Mouse (Mus musculus) c-Kit-positive CD71-positive TER-119-negative erythroid progenitor cells, embryonic 14.5 days (primary cell): ENCODE data around the gene Flot1.

ENCODE experiments used
- DNase-seq: peaks from one replicate; pipeline ENCODE4 v3.0.0-alpha.2; 2013; ENCODE audit warnings: low read depth

The Flot1 gene

GRCm38 (mm10) chr17:35868961-35869345 lies 45.9 kb downstream of the Flot1 start:
- no peak for DNase-seq

GRCm38 (mm10) chr17:35869346-35870067 lies 46.5 kb downstream of the Flot1 start:
- no peak for DNase-seq

DNA sequence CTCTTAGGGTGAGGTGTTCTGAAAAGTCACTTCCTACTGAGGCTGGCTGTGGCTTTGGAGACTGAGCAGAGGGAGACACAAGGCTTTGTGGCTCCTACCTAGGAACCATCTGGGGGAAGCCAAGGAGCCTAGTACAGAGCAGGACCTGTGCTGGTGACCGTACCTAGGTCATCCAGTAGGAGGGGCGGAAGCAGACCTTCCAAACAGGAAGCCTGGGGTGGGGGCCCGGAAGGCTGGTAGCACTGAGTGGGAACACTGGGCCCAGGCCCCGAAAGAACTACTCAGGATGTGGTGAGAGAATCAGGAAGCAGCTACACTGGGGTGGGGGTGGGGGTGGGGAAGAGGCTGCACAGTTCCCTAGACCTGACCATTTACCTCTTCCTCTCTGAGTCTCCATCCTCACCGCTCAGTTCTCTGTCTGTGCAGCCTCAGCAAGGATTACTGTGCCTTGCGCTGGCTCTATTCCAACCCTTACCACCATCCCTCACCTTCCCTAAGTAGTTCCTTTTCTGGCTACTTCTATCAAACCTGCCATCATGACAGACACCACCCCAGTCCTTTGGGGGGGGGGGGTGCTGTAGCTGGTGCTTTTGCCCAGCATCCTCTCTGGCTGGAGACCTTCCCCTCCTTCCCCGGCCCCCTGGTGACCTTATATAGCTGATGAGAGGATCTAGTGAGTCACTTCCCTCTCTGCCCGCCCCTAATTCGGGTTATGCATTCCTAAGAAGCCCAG lies 47.3 kb downstream of the Flot1 start:
- no peak for DNase-seq

DNA sequence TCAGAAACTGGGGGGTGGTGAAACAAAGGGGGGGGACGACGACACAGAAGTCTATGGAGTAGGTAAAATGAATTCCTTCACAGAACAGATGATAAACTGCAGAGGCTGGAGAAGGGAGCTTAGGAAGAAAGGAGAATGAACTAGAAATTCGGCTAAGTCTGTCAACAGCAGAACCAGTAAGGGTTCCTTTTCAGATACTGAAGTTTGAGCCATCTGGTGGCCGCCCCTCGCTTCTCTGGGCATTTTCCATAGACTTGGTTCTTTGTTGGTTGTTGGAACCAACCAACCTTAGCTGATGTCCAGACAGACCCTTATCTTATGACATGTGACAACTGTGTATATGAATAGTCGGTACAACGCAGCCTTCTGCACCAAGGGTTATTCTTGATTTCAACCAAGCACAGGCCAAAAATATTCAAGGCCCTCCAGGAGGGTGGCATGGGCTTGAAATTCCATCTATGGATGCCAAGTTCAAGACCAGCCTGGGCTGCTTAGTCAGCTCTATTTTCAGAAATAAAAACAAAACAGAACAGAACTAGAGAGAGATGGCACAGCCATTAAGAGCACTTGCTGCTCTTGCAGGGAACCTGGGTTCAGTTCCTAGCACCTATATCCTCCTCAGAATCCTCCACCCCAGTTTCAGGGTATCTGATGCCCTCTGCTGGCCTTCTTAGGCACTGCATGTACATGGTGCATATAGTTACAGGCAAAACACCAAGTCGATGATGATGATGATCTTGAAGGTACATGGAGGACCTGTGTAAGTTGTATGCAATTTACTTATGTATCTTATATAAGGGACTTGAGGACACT lies 48.1 kb downstream of the Flot1 start:
- DNase-seq = peak; percentile 34

DNA sequence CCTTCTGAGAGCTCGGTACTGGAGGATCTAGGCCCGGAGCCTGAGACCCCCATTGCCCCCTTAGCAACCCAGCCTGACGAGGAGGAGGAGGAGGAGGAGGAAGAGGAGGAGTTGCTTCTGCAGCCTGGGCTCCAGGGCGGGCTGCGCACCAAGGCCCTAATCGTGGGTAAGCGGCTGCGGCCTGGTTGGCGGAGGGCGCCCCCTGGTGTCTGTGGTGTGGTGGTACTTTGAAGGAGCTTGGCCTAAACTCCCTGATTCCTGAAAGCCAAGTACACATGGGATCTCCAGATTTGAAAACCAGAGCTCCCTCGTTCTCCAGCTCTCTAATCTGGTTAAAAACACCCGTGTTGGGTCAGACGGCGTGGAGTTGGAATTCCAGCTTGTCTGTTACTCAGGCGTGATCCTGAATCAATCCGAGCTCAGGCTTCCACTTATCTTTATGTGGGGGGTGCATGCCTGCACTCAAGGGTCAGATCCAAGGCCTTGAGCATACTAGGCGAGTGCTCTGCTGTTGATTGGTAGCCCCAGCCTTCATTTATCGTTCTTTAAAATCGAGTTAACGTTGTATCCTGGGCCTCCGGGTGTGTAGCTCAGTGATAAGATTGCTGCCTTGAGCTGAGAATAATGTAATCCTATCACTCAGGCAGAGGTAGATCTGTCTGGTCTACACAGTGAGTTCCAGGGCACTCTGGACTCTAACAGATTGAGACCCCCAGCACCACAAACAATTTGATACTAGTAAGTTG lies 50.9 kb downstream of the Flot1 start:
- DNase-seq = peak; percentile 74

- DNase-seq = no peak
These were observed 51.7 kb downstream of the Flot1 start for GRCm38 (mm10) chr17:35874721-35875120.

DNA sequence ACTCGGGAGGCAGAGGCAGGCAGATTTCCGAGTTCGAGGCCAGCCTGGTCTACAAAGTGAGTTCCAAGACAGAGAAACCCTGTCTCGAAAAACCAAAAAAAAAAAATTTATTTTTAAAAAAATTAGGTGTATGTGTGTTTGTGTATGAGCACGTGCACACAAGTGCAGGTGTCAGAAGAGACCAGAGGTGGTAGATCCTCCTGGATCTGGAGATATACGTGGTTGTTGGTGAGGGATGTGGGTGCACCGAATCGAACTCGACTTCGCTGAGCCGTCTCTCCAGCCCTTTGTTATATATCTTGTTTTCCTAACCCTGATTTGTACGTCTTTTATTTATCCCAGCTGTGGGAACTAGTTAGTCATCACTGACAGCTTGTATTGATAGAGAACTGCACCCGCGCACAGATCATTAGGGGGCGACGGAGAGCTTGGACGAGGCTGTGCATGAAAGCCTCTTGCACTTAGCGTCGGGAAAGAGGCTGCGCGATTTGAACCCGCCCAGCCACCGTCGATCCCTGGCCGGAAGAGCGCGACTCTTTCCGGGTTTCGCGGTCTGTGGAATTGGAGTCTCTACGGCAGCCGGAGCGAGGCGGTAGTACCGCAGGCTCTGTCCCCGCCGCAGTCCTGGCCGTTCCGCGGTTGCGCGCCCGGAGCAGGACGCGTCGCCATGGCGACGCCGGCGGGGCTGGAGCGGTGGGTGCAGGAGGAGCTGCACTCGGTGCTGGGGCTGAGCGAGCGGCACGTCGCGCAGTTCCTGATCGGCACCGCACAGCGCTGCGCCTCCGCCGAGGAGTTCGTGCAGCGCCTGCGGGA lies 56.4 kb downstream of the Flot1 start, which contains the start of gene Dhx16:
TSS of gene Dhx16 (plus strand) at position 575 of the 813 bp plus-strand sequence.
- DNase-seq = peak; percentile 96
